Mouse (Mus musculus) E14TG2a.4 (cell line): ENCODE results near the gene Fads1.

Source experiments
- CTCF ChIP-seq: conservative IDR thresholded peaks from 2 replicates; pipeline ENCODE4 v1.5.1; 2014; ENCODE audit warnings: low read length
- NANOG ChIP-seq: IDR thresholded peaks from 2 replicates; pipeline ENCODE4 v1.6.1; 2014; ENCODE audit warnings: borderline replicate concordance, low read length, mixed read lengths
- POU5F1 ChIP-seq: IDR thresholded peaks from 2 replicates; pipeline ENCODE4 v1.6.1; 2014; ENCODE audit warnings: low read length, borderline replicate concordance

GRCm38 (mm10) chr19:10244183-10244582 is 61.5 kb downstream of the Fads1 start:
- TF ChIP-seq CTCF (peak; percentile 52), NANOG (no peak), POU5F1 (no peak)
